Mouse (Mus musculus) brain, embryonic 14.5 days (tissue): ENCODE data around the gene Fbxo9.

Source experiments
- CTCF ChIP-seq: fragments of 200-500 bp; IDR thresholded peaks from 2 replicates; pipeline ENCODE4 v1.5.1; 2012; ENCODE audit warnings: inconsistent platforms, mild to moderate bottlenecking, moderate library complexity, borderline replicate concordance; ENCODE audit not compliant: insufficient read depth, insufficient read length; ENCODE audit errors: extremely low read depth
- POLR2A ChIP-seq: fragments of 200-500 bp; IDR thresholded peaks from 2 replicates; pipeline ENCODE4 v1.6.1; 2012; ENCODE audit warnings: mild to moderate bottlenecking, inconsistent platforms, borderline replicate concordance; ENCODE audit not compliant: poor library complexity, insufficient read depth, insufficient read length, severe bottlenecking; ENCODE audit errors: extremely low read depth

- TF ChIP-seq CTCF (no peak), POLR2A (no peak)
Observed at GRCm38 (mm10) chr9:78103965-78104560, 4.8 kb downstream of the Fbxo9 start.
